Mouse (Mus musculus) brown adipose tissue, adult 24 weeks (tissue): ENCODE measurements around the gene Sapcd2. TPM values are rescaled to one million over a fixed set of nuclear protein-coding genes. Genes with fewer than 3 reads are reported as not detected.
"Not testable (repeated sequence)": the region's sequence is repeated elsewhere in the genome, so short reads cannot be mapped to it uniquely, and the experiment has no call there.

Experiments used
- H3K27ac ChIP-seq: fragments of 200-500 bp; replicated peaks from 2 replicates; pipeline ENCODE4 v1.5.1; 2012; ENCODE audit warnings: low read depth, mild to moderate bottlenecking, low read length
- H3K4me1 ChIP-seq: fragments of 200-500 bp; 2 replicates; pipeline ENCODE4 v1.6.1; 2012; ENCODE audit warnings: low read length, mixed read lengths; ENCODE audit not compliant: control insufficient read depth, insufficient read depth, insufficient read length
- H3K4me3 ChIP-seq: fragments of 200-500 bp; 2 replicates; pipeline ENCODE4 v1.5.1; 2012; ENCODE audit warnings: low read depth, mild to moderate bottlenecking, low read length, moderate library complexity; ENCODE audit not compliant: insufficient read depth
- polyA plus RNA-seq: library from polyadenylated mRNA; stranded (reverse); fragments of >200 nt; gene quantifications from 2 replicates; pipeline ENCODE4 v1.2.4, GENCODE M21; 2012; ENCODE audit not compliant: missing spikeins, insufficient read depth, insufficient read length

Gene Sapcd2
- polyA plus RNA-seq, 1 experiment = not detected

GRCm38 (mm10) chr2:25397010-25397409 lies 24.9 kb downstream of the Sapcd2 start:
- peaks cover 4% of the 10 kb centered on the region; the same call in 1 of the 2 replicates for H3K4me1 ChIP-seq
- H3K4me3 ChIP-seq = no peak overlapping the region
- no peak overlapping the region for H3K27ac ChIP-seq

GRCm38 (mm10) chr2:25398065-25398464 lies 25.9 kb downstream of the Sapcd2 start:
- Histone ChIP-seq H3K4me1 (peaks cover 4% of the 10 kb centered on the region; the same call in 1 of the 2 replicates), H3K4me3 (no peak overlapping the region), H3K27ac (no peak overlapping the region)

GRCm38 (mm10) chr2:25399051-25399450 lies 26.9 kb downstream of the Sapcd2 start, which contains the start of gene Npdc1:
Gene Npdc1 (plus strand): TSS chr2:25399351.
- Histone ChIP-seq H3K27ac (no peak within 1 kb of the TSS), H3K4me1 (peaks cover 4% of the 10 kb centered on the region; the same call in 1 of the 2 replicates), H3K4me3 (no peak within 1 kb of the TSS)

GRCm38 (mm10) chr2:25400291-25400690 lies 28.2 kb downstream of the Sapcd2 start:
- no peak overlapping the region; the same call in 1 of the 2 replicates for H3K27ac ChIP-seq

GRCm38 (mm10) chr2:25400764-25401163 lies 28.6 kb downstream of the Sapcd2 start:
- Histone ChIP-seq H3K4me1 (peaks cover 4% of the 10 kb centered on the region; the same call in 1 of the 2 replicates), H3K27ac (no peak overlapping the region; the same call in 1 of the 2 replicates), H3K4me3 (peak overlapping the region; percentile 42)

More at GRCm38 (mm10) chr2:25400291-25400690, 28.2 kb downstream of the Sapcd2 start:
- H3K4me1 ChIP-seq = peaks cover 4% of the 10 kb centered on the region; the same call in 1 of the 2 replicates
- H3K4me3 ChIP-seq = peak overlapping the region; percentile 42

GRCm38 (mm10) chr2:25402377-25402971 lies 30.4 kb downstream of the Sapcd2 start:
- Histone ChIP-seq H3K4me3 (peak overlapping the region; percentile 68), H3K27ac (no peak overlapping the region), H3K4me1 (no peaks in the 10 kb centered on the region)

- H3K4me1 ChIP-seq = no peaks in the 10 kb centered on the region
- peak overlapping the region; percentile 68 for H3K4me3 ChIP-seq
- H3K27ac ChIP-seq = peak overlapping the region; percentile 3; the same call in 1 of the 2 replicates
Measured at GRCm38 (mm10) chr2:25402972-25403601, 31.0 kb downstream of the Sapcd2 start.

GRCm38 (mm10) chr2:25403994-25404393 lies 31.9 kb downstream of the Sapcd2 start:
- Histone ChIP-seq H3K27ac (no peak overlapping the region), H3K4me1 (no peaks in the 10 kb centered on the region), H3K4me3 (peak overlapping the region; percentile 68; the same call in 1 of the 2 replicates)

- H3K27ac ChIP-seq = no peak overlapping the region
- no peaks in the 10 kb centered on the region for H3K4me1 ChIP-seq
- H3K4me3 ChIP-seq = no peak overlapping the region
Measured at GRCm38 (mm10) chr2:25408908-25409307, 36.8 kb downstream of the Sapcd2 start.

GRCm38 (mm10) chr2:25413436-25413835 lies 41.3 kb downstream of the Sapcd2 start:
- H3K27ac ChIP-seq, H3K4me1 ChIP-seq: not testable (repeated sequence)

GRCm38 (mm10) chr2:25417426-25417825 lies 45.3 kb downstream of the Sapcd2 start:
- H3K27ac ChIP-seq = 0 out of 2 replicates have a peak overlapping the region, but pooled peaks have one; percentile 32
- H3K4me3 ChIP-seq = no peak overlapping the region
- H3K4me1 ChIP-seq = peaks cover 5% of the 10 kb centered on the region

More at GRCm38 (mm10) chr2:25413436-25413835, 41.3 kb downstream of the Sapcd2 start:
- H3K4me3 ChIP-seq = not testable (repeated sequence)

GRCm38 (mm10) chr2:25421896-25422295 lies 49.8 kb downstream of the Sapcd2 start:
- H3K4me3 ChIP-seq = no peak overlapping the region
- H3K27ac ChIP-seq = no peak overlapping the region
- peaks cover 2% of the 10 kb centered on the region for H3K4me1 ChIP-seq

- peak within 1 kb of the TSS; percentile 60; the same call in 1 of the 2 replicates for H3K27ac ChIP-seq
- H3K4me1 ChIP-seq = no peaks in the 10 kb centered on the region
- no peak within 1 kb of the TSS for H3K4me3 ChIP-seq
Measured at GRCm38 (mm10) chr2:25422587-25423410, 50.7 kb downstream of the Sapcd2 start, which contains the start of gene Fut7. Gene Fut7 (plus strand): TSS chr2:25423267.

- Histone ChIP-seq H3K27ac (no peak overlapping the region), H3K4me3 (no peak overlapping the region), H3K4me1 (peaks cover 2% of the 10 kb centered on the region; the same call in 1 of the 2 replicates)
Measured at GRCm38 (mm10) chr2:25423626-25424025, 51.5 kb downstream of the Sapcd2 start.

GRCm38 (mm10) chr2:25425481-25425880 lies 53.4 kb downstream of the Sapcd2 start:
- no peak overlapping the region for H3K27ac ChIP-seq
- H3K4me1 ChIP-seq = peaks cover 2% of the 10 kb centered on the region; the same call in 1 of the 2 replicates
- no peak overlapping the region for H3K4me3 ChIP-seq
